Mouse (Mus musculus) liver, embryonic 14.5 days (tissue): Measurements from ENCODE around the gene Cry1.

Experiments used
- CTCF ChIP-seq: IDR thresholded peaks from 2 replicates; pipeline ENCODE4 v1.5.1; 2016; ENCODE audit warnings: antibody characterized with exemption, low read depth, control low read depth
- EP300 ChIP-seq: IDR thresholded peaks from 2 replicates; pipeline ENCODE4 v1.6.1; 2016; ENCODE audit warnings: antibody characterized with exemption, low read depth

GRCm38 (mm10) chr10:85184964-85185608 is at the start of gene Cry1:
- TF ChIP-seq CTCF (no peak), EP300 (no peak)
